Mouse (Mus musculus) brain, embryonic 18.5 days (tissue): ENCODE data around the gene Gfod2.

Experiments used
- DNase-seq: peaks from one replicate; pipeline ENCODE4 v3.0.0-alpha.2; 2012; ENCODE audit warnings: low read depth, low spot score

Gfod2 gene

GRCm38 (mm10) chr8:105758277-105759108 lies at the start of gene Gfod2:
TSS of gene Gfod2 (minus strand) at chr8:105758664.
- peak; percentile 93 for DNase-seq

DNA sequence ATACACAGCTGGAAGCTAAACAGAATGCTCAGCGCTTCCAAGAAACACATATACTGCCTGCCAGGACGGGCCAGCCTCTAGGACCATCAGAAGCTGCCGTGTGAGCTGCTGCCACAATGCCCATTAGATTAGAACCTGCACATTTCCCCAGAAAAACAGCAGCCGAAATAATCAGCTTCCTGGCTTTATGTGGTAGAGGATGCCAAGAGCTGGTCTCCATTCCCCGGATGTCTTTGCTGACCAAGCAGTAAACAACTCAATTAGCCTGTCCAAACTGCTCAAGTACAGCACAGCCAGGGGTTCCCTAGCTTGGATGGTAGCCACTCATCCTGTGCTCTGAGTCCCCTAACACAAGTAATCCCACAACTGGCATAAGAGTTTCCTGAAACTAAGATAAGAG lies 49.3 kb upstream of the Gfod2 start:
- DNase-seq, result no peak

DNA sequence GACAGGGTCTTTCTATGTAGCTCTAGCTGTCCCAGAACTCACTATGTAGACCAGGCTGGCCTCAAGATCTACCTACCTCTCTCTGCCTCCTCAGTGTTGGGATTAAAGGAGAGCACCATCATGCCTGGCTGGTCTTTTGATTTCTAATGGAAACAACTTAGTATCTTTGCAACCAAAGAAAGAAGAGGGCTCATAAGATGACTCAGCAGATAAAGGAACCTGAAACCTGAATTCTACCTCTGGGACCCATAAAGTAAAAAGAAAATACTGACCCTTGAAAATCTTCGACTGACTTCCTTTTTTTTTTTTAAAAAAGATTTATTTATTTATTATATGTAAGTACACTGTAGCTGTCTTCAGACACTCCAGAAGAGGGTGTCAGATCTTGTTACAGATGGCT lies 47.5 kb upstream of the Gfod2 start:
- no peak for DNase-seq

GRCm38 (mm10) chr8:105805346-105805745 lies 46.9 kb upstream of the Gfod2 start:
- no peak for DNase-seq

- no peak for DNase-seq
These were observed 46.3 kb upstream of the Gfod2 start for GRCm38 (mm10) chr8:105804797-105805196.

DNA sequence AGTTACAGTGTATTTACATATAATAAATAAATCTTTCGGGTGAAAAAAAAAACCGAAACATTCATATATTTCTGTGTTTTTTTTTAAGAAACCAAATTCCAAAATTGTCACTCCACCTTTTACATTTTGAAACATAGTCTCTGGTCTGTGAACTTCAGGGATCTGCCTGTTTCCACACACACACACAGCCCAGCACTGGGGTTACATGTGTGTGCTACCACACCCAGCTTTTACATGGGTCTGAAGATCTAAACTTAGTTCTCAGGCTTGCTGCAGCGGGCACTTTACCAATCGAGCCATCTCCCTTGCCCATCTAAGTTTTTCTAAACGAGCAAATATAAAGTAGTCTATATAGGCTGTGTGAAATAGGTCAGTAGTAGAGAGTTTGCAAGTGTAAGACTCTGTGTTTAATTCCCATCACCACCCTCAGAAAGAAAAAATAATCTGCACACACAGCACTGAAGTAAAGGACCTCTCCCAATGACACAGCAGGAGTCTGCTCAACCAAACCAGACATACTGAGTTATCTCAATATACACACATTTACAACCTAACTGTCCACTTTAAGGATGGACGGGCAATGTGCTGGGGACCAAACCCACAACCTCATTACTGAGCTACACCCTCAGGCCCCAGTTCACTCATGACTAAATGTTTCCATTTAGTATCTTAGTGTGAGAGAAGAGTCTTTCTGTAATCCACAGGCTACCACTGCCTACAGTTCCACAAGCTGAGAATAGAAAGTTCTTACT lies 42.9 kb upstream of the Gfod2 start:
- DNase-seq, result no peak

DNA sequence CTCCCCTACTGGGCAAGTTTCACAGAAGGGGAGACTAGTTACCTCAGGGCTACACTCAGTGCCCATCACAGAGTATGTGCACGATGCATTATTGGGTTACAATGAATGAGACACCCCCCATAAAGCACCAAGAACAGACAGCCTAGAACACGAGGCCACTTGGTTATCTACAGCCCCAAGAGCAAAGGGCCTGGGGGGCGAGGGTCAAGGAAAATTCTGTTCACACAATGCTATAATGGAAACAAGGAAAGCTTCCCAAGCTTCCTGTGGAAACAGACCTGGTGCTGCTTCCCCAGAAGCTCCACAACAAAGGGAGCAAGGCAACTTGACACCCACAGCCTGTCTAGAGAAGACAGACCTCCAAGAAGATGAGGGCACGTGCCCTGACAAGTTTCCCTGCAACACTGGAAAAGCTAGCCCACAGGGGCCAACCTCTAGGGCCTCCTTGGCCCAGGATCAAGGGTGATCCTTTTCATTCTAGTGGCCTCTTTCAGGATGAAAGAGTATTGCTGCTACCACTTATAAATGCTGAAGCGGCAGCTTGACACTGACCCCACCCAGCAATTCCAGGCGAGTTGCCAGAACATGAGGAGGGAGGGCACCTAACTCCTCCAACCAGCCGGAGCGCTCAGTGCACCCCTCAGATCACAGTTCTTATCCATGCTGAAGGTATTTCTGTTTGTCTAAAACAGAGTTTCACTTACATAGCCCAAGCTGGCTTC lies 40.8 kb upstream of the Gfod2 start:
- DNase-seq, result peak; percentile 4

- DNase-seq, result no peak
These were observed 39.9 kb upstream of the Gfod2 start for GRCm38 (mm10) chr8:105798408-105798807.

DNA sequence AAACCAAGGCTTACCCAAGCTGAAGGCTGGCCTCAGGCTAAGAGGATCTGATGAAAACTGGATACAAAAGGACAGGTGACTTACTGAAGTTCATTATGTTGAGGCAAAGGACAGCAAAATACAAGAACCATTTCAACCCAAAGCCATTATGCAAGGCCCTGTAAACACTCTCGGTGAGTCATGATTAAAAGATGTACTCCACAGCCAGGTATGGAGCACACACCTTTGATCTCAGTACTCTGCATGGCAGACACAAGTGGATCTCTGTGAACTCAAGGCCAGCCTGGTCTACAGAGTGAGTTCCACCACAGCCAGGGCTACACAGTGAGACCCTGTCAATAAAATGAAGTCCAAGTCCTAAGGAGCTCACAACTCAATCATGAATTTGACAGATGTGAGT lies 37.3 kb upstream of the Gfod2 start:
- no peak for DNase-seq

GRCm38 (mm10) chr8:105794009-105794598 lies 35.6 kb upstream of the Gfod2 start:
- DNase-seq, result no peak

DNA sequence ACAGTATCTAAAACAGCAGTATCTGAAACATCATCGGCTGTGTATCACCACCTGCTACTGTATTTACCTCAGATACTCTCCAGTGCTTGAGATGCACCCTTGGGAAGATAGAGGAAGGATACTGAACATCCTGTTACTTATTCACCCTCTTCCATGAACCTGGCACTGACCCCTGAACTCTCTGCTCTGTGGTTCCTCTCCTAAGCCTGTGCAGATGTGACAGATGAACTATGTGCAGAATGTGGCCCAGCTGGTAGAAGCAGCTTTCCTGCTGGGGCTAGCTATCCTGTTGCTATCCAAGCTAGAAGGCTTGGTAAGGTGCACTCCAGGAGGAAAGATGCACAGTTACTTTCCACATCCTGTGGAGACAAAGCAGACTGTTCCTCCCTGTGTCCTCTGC lies 34.9 kb upstream of the Gfod2 start:
- no peak for DNase-seq

DNA sequence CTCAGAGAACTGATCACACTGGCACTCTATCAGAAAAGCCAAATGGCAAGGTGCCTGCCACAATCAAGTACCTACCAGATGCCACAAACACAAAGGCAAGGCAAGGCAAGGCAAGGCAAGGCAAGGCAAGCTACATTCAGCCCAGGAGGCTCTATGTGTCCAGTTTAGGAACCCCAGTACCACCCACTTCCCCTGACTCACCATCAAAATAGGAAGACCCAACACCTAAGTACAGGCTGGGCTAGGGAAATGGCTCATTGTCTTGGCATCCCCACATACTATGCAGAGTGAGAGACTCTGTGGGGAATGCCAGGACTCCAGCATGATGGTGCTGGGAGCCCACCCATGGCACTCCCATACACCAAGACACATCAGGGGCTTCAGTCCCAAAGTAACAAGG lies 31.2 kb upstream of the Gfod2 start:
- no peak for DNase-seq

- DNase-seq, result no peak
These were observed 30.5 kb upstream of the Gfod2 start for GRCm38 (mm10) chr8:105788927-105789326.

DNA sequence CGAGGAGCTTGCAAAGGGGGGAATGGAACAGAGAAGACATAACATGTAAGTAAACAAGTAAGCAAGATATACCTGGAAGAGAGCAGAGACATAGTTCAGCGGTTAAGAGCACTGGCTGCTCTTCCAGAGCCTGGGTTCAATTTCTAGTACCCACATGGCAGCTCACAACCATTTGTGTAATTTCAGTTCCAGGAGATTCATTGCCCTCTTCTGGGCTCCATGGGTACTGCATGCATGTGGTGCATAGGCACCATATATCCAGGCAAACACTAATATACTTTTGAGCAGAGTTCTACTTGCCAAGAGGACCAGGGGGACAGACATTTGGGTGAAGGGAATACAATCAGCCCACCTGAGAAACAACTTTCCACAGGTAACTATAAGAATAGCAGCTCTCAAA lies 29.8 kb upstream of the Gfod2 start:
- no peak for DNase-seq

- DNase-seq, result no peak
These were observed 21.8 kb upstream of the Gfod2 start for GRCm38 (mm10) chr8:105780298-105780697.

GRCm38 (mm10) chr8:105777833-105778232 lies 19.4 kb upstream of the Gfod2 start:
- no peak for DNase-seq

- DNase-seq, result no peak
These were observed 16.0 kb upstream of the Gfod2 start for GRCm38 (mm10) chr8:105774498-105774897.

GRCm38 (mm10) chr8:105773441-105773861 lies 15.0 kb upstream of the Gfod2 start:
- DNase-seq, result no peak

DNA sequence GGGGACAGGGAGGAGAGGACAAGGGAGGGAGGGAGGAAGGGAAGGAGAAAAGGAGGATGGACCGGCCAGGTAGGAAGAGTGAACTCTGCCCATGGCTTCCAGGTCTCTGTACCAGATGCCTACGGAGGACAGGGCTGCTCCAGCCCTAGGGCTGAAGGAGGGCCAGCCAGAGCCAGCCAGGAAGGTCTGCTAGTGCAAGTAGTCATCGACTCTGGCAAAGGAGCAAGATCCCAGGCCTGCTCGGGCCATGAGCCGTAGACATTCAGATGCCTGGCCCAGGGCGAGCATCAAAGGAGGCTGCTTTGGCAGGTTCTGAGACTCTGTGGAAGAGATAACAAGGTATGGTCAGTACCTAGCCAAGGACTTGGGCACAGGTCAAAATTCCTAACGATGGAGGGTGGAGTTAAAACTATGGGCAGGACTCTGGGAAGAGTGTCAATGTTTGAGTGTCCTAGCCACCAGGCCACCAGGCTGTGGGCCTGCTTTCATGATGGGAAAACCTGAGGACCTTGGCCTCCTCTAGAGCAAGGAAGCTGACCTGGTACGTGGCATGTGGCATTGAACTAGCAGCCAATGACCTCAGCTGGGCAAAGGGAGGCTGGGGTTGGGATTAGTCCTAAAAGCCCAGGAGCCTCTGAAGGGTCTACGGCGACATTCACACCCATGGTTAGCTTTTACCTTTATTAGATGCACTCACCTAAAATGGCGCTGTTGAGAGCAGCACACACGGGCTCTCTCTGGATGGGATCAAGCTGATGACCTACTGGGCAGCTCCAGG lies 13.1 kb upstream of the Gfod2 start:
- no peak for DNase-seq

GRCm38 (mm10) chr8:105770609-105771008 lies 12.1 kb upstream of the Gfod2 start:
- DNase-seq, result no peak
